Mouse (Mus musculus): ENCODE results near the gene Gtf3c6.
A peak's percentile ranks its signal among the peaks of the same experiment; 100 is the strongest.

Gene Gtf3c6

GRCm38 (mm10) chr10:40257414-40258255 is at the start of gene Gtf3c6:
Gene Gtf3c6 (minus strand): TSS chr10:40258108.
- peak; percentile 89 to 95 for DNase-seq (ENCODE audit: low spot score in 2 of 2)

- no peak for DNase-seq (ENCODE audit: low spot score in 2 of 2)
Measured at GRCm38 (mm10) chr10:40305989-40306388, 48.1 kb upstream of the Gtf3c6 start.

- peak; percentile 100 for DNase-seq (ENCODE audit: low spot score in 2 of 2)
Measured at GRCm38 (mm10) chr10:40302140-40302985, 44.5 kb upstream of the Gtf3c6 start, which contains the start of gene Amd1. Gene Amd1 (minus strand): TSS chr10:40302186.

- DNase-seq (ENCODE audit: low spot score in 2 of 2), result peak in 1 of 2 experiments; percentile 39
Measured at GRCm38 (mm10) chr10:40301181-40302075, 43.5 kb upstream of the Gtf3c6 start.

- peak; percentile 83 for DNase-seq (ENCODE audit: low spot score in 2 of 2)
Measured at GRCm38 (mm10) chr10:40300648-40301171, 42.8 kb upstream of the Gtf3c6 start.

GRCm38 (mm10) chr10:40292640-40293039 is 34.7 kb upstream of the Gtf3c6 start:
- no peak for DNase-seq (ENCODE audit: low spot score in 2 of 2)

- DNase-seq (ENCODE audit: low spot score in 2 of 2), result no peak
Measured at GRCm38 (mm10) chr10:40286767-40287166, 28.9 kb upstream of the Gtf3c6 start.

GRCm38 (mm10) chr10:40285571-40285970 is 27.7 kb upstream of the Gtf3c6 start:
- DNase-seq (ENCODE audit: low spot score in 2 of 2), result no peak

GRCm38 (mm10) chr10:40284997-40285396 is 27.1 kb upstream of the Gtf3c6 start:
- no peak for DNase-seq (ENCODE audit: low spot score in 2 of 2)

- no peak for DNase-seq (ENCODE audit: low spot score in 2 of 2)
Measured at GRCm38 (mm10) chr10:40284179-40284831, 26.4 kb upstream of the Gtf3c6 start.

- DNase-seq (ENCODE audit: low spot score in 2 of 2), result no peak
Measured at GRCm38 (mm10) chr10:40283636-40284035, 25.7 kb upstream of the Gtf3c6 start.

- DNase-seq (ENCODE audit: low spot score in 2 of 2), result no peak
Measured at GRCm38 (mm10) chr10:40281565-40281964, 23.7 kb upstream of the Gtf3c6 start.

GRCm38 (mm10) chr10:40278317-40278716 is 20.4 kb upstream of the Gtf3c6 start:
- DNase-seq (ENCODE audit: low spot score in 2 of 2), result no peak

GRCm38 (mm10) chr10:40275991-40276390 is 18.1 kb upstream of the Gtf3c6 start:
- no peak for DNase-seq (ENCODE audit: low spot score in 2 of 2)

GRCm38 (mm10) chr10:40273938-40274337 is 16.0 kb upstream of the Gtf3c6 start:
- DNase-seq (ENCODE audit: low spot score in 2 of 2), result no peak

- DNase-seq (ENCODE audit: low spot score in 2 of 2), result no peak
Measured at GRCm38 (mm10) chr10:40271216-40271615, 13.3 kb upstream of the Gtf3c6 start.

GRCm38 (mm10) chr10:40264920-40265319 is 7.0 kb upstream of the Gtf3c6 start:
- DNase-seq (ENCODE audit: low spot score in 2 of 2), result no peak

GRCm38 (mm10) chr10:40263691-40264090 is 5.8 kb upstream of the Gtf3c6 start:
- DNase-seq (ENCODE audit: low spot score in 2 of 2), result no peak

- no peak for DNase-seq (ENCODE audit: low spot score in 2 of 2)
Measured at GRCm38 (mm10) chr10:40262200-40262599, 4.3 kb upstream of the Gtf3c6 start.

- DNase-seq (ENCODE audit: low spot score in 2 of 2), result no peak
Measured at GRCm38 (mm10) chr10:40260305-40260704, 2.4 kb upstream of the Gtf3c6 start.

GRCm38 (mm10) chr10:40259542-40259941 is 1.6 kb upstream of the Gtf3c6 start:
- no peak for DNase-seq (ENCODE audit: low spot score in 2 of 2)

All from urinary bladder, postnatal 4 days (tissue).